Mouse (Mus musculus) retina, postnatal 7 days (tissue): Measurements from ENCODE around the gene Ppp1r13b.

Experiments
- DNase-seq: peaks from one replicate; pipeline ENCODE4 v3.0.0-alpha.2; 2012; ENCODE audit warnings: low read depth, low spot score

The Ppp1r13b gene

DNA sequence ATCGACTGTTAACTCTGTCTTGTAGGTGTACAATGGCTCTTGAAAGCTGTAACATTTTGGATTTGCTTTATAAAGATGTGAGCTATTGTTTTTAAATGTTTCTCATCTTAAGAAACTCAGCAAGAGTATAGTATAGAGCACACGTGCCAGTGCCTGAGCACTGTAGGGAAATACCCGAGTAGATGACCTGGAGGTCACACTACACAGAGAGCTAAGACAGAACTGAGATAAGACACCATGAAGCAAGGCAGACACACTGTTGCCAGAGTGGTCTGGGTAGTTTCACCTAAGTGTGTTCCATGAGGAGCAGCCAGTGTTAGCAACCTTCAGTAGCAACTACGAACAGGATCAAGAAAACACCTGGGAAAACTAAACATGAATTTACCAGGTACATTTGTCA is 25.1 kb downstream of the Ppp1r13b start:
- DNase-seq = no peak

DNA sequence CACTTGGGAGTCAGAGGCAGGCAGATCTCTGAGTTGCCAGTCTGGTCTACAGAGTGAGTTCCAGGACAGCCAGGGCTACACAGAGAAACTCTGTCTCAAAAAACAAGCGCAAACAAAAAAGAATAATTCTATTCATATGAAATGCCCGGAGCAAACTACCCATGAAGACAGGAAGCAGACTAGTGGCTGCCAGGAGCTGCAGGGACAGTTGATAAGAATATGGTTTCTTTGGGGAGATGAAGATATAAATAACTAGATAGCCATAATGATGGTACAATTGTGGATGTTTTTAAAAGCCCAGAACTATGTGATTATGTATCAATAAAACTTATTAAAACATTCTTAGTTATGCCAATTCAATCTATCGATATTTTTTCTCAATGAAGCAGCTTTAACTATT is 25.9 kb downstream of the Ppp1r13b start:
- no peak for DNase-seq

DNA sequence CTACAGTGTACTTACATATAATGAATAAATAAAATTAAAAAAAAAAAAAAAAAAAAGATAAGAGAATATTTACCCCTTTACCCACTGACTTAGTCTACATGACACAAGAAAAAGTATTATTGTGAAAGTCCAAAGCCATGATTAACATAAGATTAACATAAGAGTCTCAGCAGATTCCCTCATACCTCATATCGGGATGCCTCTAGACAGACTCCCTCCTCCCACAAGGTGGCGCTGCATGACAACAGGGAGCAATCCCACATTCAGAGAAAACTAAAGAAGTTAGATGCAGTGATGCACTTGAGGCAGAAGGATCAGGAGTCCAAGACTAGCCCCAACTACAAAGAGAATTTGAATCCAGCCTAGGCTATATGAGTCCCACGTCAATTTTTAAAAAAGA is 29.7 kb downstream of the Ppp1r13b start:
- peak; percentile 82 for DNase-seq

DNA sequence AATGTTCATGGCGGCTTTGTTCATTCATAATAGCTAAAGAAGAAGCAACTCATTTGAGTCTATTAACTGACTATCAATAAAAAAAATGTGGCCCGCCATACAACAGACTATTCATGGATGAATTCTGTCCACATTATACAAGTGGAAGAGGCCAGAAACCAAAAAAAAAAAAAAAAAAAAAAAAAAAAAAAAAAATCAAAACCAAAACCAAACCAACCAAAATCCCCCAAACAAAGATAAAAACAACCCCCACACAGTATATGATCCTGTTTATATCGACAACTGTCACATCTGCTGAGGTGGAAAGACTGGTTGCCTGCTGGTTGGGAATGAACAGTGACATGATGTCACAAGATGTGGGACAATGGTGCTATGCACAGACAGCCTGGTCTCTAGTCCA is 32.4 kb downstream of the Ppp1r13b start:
- DNase-seq = no peak

DNA sequence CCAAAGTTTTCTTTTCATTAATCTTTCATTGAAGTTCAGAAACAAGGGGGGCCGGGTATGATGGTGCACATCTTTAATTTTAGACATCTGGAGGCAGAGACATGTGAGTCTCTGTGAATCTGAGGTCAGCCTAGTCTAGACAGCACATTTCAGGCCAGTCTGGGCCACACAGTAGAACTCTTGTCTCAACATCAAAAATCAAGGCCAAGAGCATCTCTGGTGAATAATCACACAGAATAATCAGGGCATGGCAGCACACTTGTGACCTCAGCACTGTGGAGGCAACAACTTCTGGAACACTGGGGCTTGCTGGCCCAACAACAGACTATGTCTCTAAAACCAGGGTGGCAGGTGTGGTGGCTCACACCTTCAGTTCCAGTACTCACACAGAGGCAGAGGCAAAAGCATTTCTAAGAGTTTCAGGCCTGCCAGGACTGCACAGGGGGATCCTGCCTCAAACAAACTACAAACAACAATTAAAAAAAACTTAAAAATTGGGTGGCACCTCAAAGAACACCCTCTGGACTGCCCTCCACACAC is 33.2 kb downstream of the Ppp1r13b start:
- no peak for DNase-seq

DNA sequence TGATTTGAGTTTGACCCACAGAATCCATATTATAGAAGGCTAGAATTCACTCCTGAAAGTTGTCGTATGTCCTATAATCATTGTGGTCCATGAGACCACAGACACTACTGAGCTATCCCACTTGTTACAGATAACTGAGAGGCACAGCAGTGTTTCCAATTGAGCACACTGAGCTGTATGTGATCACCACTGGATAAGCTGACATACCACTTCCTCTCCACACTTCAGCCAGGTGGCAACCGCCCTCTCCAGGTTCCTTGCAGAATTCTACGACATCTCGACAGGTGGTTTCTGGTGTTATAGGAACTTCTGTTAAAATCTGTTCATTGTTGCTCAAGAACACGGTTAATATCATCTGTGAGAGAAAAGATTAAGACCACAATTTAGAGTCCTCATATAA is 35.8 kb downstream of the Ppp1r13b start:
- no peak for DNase-seq

DNA sequence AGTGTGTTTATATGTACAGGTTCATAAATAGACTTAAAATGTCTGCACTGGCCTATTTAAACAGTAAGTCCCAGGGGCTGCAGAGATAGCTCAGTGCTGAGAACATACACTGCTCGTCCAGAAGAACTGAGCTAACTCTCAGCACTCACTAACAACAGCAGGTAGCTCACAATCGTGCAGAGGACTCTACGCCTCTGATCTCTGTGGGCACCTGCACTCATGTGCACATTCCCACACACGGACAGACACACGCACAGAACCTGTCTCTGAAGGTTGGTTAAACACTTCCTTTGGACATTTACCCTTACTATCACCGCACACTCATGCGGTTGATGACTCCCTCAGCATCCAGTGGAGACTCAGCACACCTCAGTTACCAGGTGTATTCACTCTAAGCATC is 37.1 kb downstream of the Ppp1r13b start:
- no peak for DNase-seq

DNA sequence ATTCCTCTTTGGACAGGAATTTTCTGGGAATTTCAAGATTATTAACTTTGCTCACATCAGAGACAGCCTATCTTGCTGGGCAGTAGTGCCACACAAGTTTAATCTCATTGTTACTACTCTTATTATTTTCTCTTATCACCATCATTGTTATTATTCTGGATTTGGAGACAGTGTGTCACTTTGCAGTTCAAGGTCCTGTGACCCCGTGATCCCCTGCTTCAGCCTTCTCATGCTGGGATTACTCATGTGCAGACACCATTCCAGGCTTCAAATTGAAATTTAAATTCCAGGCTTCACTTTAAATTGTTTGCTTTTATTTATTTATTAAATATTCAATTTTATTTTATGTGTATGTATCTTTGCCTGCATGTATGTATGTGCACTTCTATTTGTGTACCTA is 38.1 kb downstream of the Ppp1r13b start:
- no peak for DNase-seq

DNA sequence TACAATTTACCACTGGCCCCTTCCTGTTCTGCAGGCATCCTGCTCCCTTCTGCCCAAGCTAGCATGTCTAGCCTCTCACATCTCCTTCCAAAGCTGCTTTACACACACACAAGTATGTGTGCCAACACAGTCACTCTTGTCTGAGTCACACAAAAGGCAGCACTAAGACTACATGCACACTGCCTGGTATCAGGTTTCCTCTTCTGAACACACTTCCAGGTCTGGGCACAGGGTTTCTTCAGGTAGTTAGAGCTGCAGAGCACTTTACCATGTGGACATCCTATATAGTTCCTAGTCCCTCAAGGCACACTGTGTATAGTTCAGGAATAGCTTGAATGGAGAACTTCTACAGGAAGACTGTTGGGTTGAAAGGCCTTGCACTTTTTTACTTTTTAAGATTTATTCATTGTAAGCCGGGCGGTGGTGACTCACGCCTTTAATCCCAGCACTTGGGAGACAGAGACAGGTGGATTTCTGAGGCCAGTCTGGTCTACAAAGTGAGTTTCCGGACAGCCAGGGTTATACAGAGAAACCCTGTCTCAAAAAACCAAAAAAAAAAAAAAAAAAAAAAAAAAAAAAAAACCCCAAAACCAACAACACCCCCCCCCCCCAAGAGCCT is 43.6 kb downstream of the Ppp1r13b start:
- DNase-seq = no peak

DNA sequence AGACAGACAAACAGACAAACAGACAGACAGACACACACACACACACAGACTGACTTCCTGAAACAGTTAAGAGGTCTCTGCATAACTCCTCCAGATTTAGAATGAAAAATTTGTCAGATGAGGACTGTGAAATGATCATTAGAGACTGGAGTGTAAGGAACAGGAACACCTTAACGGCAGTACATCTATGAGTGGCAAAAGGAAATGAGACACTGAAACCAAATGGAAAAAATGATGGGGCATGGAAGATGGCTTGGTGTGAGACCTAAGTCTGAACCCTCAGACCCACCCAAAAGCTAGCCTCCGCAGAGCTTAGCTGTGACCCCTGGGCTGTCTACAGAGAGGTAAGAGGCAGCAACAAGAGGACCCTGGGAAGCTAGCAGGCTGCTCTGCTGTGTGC is 52.5 kb downstream of the Ppp1r13b start:
- no peak for DNase-seq

DNA sequence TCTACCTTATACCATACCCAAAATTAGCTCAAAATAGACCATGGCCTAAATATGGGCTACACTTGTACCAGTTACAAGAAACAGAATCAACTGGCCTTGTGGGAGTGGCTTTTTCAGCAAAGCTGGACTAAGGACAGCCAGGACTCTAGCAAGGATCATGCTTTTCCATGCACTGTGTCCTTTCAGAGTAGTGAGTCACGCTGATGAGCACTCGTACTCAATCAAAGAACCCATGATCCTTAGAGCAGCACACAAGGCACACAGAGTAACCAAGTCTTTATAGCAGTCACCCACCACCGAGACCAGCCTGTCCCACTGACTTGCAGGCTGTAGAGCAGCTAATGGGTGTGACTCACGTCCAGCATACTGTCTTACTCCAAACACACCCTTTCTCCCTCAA is 54.4 kb downstream of the Ppp1r13b start:
- DNase-seq = no peak

DNA sequence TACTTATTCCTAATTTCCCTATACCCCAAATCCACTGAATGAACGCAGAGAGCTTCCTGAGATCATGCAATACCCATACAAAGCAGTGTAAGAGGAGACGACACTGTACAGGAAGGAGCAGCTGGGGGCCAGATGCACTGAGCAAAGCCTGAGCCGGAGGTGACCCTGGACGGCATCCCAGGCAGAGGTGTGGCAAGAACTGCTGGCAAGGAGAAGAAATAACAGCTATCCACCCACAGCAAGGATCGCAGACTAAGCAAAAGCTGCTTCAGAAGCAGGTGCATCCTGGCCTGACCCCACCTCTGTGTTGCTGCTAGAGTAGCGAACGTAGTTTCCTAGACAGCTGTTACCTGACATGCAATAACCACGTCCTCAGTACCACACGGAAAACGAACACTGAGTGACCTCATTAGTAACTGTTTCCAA is 54.9 kb downstream of the Ppp1r13b start:
- DNase-seq = no peak

DNA sequence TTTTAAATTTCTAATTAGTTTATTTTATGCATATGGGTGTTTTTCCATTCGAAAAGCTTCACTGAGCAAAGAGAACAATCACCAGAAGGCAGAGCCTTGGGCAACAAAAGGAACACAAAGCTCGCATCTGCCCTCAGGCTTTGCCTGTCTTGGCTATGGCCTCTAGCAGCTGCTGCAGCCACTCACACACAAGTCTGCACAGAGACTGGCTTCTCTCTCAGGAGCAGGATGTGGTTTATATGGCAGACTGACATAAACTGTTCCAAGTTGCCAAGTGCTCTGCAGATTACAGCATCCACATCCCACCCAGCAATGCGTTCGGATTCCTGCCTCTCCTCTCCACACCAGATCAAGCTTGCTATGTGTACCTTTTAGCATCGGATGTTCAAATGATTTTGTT is 56.2 kb downstream of the Ppp1r13b start:
- no peak for DNase-seq

DNA sequence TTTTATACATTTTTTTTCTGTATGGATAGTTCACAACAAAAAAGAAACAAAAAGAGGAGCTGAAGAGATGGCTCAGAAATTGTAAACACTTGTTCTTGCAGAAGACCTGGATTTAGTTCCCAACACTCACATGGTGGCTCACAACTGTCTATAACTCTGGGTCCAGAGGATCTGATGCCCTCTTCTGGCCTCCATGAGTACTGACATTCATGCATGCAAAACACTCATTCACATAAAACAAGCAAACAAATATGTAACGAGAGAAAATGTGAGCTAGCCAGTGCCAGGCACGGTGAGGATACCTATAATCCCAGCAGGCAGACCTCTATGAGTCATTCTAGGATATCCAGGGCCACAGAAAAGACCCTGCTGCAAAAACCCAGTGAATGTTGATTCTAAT is 56.7 kb downstream of the Ppp1r13b start:
- no peak for DNase-seq

DNA sequence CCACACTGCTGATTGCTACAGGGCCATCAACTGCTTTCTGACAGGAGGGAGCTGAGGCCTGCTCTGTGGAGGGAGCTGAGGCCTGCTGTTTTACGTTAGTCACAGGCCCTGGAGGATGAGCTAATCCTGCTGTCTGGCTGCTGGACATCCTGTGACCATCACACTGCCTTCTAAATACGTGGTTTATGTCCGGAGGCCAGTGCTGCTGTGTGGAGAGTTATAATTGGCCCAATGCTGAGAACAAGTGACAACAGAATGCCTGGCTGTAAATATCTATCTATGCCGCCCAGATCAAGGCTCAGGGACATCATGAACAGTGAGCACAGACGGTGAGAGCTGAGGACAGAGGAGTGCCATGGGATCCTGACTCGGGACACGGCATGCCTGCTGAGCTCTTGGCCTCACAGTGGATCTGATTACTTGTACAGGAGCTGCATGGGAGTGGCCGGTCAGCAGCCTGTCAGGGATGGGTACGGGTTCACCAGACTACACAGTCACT is 59.6 kb downstream of the Ppp1r13b start:
- no peak for DNase-seq

DNA sequence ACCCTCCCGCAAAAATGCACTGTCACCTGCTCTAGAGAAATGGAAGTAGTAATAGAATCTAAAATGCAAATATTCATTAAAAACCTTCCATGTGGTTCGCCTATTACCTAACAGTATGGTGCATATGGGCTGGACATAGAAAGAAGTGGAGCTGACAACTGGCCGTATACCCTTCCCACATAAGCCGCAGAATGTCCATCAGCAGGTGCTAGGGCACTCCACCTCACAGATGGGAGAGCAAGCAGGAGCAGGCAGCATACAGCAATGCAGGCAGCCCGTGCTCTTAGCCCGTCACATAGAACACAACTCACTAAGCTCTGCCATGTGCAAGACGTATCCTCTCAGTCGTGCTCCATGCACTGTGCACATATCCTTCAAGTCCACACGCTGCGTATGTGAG is 61.1 kb downstream of the Ppp1r13b start:
- DNase-seq = no peak

DNA sequence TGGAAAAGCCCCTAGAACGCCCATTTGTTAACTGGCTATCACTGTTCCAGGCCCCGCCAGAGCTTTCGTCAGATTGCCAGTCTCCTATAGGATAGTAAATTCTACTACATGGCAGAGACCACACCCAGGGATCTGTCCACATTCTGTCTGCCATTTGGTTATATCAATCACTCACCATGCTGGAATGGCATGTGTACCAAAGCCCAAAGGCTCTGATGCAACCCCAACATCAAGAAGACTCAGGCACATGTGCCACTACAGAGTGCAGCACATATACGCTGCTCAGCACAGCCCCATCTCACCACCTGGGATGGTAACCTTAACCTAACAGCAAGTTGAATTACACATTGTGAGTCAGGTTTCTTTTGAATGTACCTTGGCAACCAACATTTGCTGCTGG is 62.0 kb downstream of the Ppp1r13b start:
- DNase-seq = no peak

DNA sequence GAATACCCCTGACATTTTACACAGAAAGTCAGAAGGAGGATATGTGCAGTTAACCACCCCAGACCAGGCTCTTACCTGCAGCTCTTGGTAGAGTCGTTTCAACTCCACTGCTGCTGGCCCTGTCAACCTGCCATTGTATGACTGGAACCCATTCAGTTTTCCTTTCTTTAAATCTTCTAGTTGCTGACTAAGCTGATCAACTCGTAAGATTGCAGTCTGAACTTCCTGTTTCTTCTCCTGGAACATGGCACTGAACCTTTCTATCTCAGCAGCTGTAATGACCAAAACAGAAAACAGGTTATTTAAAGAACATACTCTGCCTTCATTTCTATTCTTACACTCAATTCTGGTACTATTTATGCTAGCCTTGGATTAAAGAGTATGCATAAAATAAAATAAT is 64.4 kb downstream of the Ppp1r13b start:
- DNase-seq = no peak

DNA sequence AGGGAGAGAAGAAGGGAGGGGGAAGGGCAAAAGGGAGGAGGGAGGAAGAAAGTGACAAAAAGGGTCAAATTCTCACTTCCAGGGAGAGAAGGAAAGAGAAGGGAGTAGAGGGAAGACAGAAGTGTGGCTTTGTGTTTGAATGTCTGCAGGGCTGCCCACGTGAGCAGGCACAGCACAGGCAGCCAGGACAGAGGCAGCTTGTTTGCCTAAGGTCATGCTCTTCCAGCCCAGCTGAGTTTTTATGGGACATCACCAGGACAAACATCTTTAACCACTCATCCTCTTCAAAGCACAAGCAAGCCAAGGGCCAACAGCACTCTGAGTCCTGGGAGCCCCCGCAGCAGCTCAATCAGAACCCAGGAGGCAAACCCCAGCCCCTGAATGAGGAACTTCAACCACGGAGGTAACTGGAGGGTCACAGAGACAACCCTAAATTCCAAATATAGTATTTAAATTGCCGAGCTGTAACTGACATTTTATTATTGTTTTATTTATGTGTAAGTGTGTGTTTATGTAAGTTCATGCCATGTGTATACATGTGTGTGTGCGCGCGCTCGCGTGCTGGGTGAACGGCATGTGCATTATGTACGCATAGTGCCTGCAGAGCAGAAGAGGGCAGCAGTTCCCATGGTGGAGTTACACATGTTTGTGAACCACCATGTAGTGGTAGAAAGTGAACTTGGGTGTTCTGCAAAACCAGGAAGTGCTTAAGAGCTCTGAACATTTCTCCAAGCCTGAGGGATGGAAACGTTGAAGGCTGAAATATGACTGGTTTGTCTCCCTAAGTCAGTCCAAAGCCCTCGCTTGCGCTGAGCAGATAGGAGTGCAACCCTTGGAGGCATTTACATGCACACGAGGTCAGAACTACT is 65.1 kb downstream of the Ppp1r13b start:
- DNase-seq = no peak

DNA sequence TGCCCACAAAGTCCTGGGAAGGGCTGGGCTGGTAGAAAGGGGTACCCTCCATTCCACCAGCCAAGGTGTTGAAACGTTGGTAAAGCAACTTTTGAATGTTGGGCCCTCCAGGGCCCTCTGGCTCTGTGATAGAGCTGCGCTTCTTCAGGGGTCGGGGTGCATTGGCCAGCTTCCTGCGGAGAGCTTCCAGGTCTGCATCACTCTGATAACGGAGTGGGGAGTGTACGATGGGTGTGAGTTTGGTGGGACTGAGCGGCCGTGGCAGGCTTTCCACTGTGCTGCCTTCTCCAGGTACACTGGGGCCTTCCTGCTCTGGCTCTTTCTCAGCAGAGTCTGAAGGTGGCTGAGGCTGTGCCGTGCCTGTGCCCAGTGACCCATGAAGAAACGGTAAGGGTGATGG is 74.5 kb downstream of the Ppp1r13b start:
- no peak for DNase-seq

DNA sequence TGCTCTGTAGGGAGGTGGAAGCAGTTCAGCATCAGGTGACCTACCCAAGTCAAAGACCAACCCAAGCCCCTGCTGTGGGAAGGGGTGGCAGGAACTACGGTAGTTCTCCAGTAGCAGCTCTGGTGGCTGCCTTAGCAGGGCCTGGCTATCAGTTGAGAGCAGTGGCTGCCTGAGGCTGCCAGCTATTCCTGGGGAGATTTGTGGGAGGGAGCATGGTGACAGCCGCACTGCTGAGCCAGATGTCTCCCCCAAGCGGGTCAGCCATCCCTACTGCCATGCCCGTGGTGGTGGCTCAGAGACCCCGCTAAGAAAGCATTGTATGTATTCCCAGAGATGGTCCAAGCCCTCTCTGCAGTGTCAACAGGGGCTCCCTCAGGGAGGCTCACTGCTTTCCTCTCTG is 75.3 kb downstream of the Ppp1r13b start:
- DNase-seq = no peak

DNA sequence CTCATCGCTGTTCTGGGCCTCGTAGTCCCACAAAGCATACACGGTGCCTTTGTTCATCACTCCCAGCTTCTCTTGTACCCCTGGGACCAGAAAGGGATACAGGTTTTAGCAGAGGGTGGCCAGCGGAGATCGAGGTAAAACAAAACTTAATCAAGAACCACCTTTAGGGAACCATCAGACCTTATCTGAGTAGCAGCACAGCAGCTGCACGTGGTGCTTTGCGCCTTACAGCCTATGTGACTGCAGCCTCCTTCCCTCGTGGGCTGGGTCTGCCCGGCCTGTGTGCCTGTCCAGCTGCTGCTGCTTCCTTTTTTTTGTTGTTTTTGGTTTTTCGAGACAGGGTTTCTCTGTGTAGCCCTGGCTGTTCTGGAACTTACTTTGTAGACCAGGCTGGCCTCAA is 77.5 kb downstream of the Ppp1r13b start:
- DNase-seq = no peak

DNA sequence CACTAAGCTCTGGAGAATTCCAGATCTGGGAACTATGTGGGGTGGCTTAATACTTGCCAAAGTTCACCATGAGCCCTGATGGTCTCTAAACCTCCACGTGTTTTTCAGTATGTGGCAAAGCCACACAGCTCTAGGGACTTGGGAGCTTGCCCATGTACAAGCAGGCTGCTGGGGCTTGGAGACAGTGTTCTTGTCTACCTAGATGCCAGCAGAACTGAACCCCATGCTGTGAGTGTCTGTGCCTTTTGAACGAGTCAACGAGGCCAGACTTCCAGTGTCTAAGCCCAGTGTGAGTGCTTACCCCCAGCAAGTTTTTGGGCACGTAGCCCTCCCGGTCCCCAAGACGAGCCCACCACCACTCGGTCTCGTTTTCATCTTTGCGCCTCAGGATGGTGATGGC is 78.0 kb downstream of the Ppp1r13b start:
- DNase-seq = no peak
